Mouse (Mus musculus) lung, postnatal 4 days (tissue): Measurements from ENCODE around the gene Nkx6-2.

ENCODE experiments used
- DNase-seq, 2 experiments: peaks; one replicate each; pipeline ENCODE4 v3.0.0; 2021

Gene Nkx6-2

GRCm38 (mm10) chr7:139582595-139582994 is at the start of gene Nkx6-2:
Gene Nkx6-2 (minus strand): TSS chr7:139582797.
- DNase-seq: peak; percentile 43 to 69

GRCm38 (mm10) chr7:139625156-139625555 is 42.6 kb upstream of the Nkx6-2 start:
- DNase-seq: no peak

DNA sequence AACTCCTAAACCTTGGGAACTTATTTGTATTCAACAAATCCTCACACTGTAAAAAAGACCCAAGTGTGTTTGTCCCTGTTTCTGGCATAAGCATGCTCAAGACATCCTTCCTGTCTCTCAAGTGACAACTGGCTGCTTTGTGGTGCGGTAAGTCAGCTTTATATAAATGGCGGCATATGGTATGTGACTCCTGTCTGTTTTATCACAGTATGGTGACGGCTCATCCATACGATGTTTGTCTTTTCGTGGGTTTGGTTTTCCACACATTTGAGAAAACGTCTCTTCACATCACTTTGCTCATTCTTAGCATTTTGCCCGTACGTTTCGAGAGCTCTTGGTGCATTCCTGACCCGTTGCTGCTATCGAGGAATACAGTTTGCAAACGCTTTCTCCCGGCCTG is 40.0 kb upstream of the Nkx6-2 start:
- no peak for DNase-seq

- DNase-seq: peak in 1 of 2 experiments; percentile 63
These were observed 33.5 kb upstream of the Nkx6-2 start for GRCm38 (mm10) chr7:139615767-139616766.

- no peak for DNase-seq
These were observed 27.7 kb upstream of the Nkx6-2 start for GRCm38 (mm10) chr7:139610328-139610727.

GRCm38 (mm10) chr7:139595862-139596261 is 13.3 kb upstream of the Nkx6-2 start:
- DNase-seq: no peak

DNA sequence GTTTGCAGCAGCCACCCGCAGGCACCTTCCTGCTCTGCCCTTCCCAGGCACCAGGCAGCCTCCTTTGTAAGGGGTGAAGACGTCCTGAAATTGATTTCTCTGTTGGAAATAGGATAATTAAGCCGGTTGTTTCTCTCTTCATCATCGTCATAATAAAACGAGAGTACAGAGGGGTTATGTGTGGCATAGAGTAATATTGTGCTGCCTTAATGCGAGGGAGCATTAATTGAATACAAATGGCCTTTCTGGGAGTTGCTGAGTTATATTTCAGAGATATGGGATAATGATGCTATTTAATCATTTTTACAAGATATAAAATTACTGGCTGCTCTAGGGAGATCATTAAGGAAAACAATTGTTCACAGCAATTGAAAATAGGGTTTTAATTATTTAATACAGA is 12.7 kb upstream of the Nkx6-2 start:
- no peak for DNase-seq

DNA sequence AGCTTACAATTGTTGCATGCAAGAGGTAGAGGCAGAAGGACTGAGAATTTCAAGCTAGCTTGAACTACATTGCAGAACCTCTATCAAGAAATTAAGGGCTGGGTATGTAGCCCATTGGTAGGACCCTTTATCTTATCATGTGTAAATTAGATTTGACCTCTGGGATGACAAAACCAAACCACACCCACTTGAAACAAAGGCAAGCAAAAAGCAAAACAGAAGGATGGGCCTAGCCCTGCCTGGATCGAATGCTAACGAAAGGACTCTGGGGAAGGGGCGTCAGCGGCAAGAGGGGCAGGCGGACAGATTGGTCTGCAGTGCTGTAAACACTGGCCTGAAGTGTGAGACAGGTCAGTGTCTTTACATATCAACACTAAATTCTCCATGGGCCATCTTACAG is 8.7 kb upstream of the Nkx6-2 start:
- no peak for DNase-seq

DNA sequence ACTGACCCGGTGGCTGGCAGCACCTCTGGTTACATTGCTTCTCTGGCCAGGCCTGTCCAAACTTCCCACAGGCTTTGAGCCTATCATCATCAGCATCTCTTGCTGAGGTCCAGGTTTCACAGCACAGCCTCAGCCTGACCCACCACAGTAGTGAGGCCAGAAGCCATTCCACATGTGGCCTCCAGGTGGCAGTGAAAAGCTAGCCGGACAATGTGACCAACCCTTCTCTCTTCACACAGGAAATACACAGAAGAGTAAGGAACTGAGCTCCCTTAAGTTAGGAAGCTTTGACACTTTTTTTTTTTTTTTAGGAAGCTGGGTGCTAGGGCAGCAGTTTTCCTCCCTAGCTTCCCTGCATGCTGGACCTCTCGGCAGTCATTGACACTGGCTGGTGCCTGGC is 7.7 kb upstream of the Nkx6-2 start:
- DNase-seq: peak in 1 of 2 experiments; percentile 52

DNA sequence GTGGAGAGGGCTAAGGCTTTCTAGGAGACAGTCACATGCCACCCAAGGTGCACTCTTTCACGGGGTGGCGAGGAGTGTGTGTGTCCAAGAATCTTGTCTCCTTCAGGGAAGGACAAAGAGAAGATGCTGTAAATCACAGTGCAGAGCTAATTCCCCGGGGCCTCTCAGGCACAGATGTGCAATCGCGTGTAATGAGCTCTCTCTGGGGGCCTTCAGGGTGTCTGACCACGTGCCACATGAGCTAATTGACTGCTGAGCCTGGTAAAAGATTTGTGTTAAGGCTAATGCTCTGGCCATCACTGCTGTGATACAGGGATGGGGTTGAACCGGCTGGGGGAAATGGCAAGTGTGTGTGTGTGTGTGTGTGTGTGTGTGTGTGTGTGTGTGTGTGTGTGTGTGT is 5.3 kb upstream of the Nkx6-2 start:
- DNase-seq: no peak

GRCm38 (mm10) chr7:139585183-139585821 is 2.7 kb upstream of the Nkx6-2 start:
- DNase-seq: no peak

DNA sequence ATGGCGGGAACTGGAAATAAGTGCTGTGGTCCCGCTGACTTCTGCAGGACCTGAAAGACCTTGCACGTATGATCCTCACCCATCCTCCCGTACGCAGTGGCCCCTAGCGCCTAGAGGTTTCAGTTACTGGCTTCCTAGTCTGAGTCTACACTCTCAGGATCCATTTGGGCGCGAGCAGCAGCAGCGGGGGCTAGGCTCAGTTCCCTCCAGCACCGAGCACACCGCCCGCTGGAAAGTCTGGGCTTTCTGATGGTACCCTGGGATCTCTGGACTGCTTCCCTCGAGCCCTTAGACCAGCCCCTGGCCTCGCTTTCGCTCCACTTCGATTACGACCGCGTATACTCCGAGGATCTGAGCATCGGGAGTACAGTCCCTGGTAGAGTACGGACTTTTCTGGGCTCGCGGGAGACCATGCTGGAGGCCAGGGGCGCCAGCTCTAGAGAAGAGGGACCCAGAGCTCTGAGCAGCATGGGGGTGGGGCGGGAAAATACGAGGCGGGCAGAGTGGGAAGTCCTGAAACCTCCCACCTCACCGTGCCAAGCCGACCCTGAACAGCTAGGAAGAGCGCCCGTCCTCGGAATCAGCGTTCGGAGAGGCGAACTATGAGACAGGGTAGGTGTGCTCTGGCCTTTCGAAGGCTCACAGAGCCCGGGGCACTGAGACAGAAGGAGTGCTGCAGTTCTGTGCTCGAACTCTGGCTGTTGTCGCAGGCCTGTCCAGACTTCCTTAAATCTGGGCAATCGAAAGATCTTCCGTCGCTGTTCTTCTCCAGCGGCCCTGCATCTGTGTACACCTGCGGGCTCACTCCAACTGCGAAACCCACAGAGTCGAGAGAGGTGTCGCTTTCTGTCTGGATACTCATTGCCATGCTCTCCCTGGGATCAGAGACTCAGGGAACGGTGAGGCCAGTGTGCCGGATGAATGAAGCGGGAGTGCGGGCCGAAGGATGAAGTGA is 1.9 kb upstream of the Nkx6-2 start:
- peak in 1 of 2 experiments; percentile 19 for DNase-seq

DNA sequence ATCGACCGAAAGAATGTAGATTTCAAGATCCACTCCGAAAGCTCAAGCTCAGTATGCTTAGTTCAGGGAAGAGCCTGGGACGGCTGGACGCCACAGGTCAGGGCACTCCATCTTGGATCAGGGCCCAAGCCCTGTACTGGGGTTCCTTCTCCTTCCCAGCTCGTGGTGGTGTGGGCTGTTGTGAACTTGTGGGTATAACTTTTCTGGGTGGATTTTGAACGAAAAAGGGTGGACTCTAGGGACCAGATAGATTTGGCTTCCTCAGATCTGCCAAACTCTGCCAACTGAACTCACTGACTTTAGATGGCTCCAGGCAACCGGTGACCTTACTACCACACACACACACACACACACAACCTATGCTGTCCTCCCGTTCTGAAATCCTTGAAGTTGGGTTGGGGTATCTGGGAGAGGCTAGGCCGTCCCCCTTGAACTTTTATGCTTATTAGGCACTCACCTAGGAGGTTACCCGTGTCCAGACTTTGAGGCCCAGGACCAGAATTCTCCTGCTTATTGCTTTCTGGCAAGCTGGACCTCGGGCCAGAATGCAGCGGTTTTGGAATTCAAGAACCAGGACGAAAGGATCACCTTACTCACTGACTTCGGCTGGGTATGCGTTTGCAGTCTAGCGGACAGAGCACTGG is 619 bp upstream of the Nkx6-2 start:
- DNase-seq: no peak

DNA sequence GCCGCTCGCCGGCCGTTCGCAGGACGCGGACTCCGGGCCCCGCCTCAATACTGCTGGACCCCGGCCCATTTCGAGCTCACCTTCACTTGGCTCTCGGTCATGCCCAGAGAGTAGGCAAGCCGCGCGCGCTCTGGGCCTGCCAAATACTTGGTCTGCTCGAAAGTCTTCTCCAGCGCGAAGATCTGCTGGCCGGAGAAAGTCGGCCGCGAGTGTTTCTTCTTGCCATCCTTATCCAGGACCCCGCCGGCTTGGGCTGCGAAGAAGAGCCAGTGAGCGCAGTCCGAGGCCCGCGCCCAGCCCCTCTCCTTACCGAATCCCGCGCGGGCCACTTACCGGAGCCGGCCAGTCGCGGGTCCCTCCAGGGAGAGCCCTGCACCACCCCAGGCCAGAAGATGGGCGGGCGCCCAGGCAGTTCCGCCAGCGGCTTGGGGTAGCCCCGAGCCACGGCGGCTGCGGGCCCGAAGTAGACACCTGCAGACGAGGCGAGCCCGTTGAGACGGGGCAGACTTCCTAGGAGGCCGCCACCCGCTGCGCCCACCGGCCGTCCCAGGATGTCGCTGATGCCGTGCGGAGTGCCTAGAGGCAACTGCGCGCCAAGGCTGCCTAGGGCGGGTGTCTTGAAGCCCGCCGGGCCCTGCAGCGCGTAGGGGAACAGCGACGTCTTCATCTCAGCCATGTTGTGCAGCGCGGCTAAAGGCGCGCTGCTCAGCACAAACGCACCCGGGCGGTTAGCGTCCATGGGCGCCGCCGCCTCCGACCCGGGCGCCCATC is 611 bp downstream of the Nkx6-2 start:
- DNase-seq: peak; percentile 19 to 50

DNA sequence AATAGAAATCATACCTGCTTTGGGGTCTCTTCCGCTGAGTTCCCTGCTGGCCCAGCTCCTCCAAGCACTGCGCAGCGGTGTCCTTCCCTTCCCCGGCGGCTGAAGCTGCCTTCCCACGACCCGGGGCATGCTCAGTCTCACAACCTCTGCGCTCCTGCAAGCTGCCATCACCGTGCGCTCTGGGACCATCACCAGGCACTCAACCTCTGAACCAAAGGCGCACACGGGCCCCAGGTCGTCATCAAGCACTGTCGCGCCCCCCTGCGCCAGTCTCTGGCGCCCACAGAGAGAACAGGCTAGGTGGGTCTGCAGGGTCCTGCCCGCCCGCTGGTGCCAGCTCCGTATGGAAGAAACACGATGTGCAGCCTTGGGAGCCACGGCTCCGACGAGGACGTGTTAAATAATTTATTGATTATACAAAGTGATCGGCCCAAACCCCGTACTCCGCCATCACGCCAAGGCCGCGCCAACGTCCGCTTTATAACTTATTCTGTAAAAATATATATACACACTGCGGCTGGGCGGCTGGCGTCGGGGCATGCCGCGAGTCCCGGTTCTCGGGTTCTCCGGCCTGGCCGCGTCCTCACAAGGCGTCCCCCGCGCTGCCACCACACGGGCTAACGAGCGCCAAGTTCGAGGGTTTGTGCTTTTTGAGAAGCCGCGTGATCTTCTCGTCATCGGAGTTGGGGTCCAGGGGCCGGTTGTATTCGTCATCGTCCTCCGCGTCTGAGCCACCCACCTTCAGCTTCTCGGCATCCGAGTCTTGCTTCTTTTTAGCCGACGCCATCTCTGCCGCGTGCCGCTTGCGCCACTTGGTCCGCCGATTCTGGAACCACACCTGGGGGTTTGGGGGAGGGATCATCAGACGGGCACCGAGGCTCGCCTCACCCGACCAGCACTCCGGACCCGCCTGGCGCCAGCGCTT is 1.5 kb downstream of the Nkx6-2 start:
- DNase-seq: no peak

DNA sequence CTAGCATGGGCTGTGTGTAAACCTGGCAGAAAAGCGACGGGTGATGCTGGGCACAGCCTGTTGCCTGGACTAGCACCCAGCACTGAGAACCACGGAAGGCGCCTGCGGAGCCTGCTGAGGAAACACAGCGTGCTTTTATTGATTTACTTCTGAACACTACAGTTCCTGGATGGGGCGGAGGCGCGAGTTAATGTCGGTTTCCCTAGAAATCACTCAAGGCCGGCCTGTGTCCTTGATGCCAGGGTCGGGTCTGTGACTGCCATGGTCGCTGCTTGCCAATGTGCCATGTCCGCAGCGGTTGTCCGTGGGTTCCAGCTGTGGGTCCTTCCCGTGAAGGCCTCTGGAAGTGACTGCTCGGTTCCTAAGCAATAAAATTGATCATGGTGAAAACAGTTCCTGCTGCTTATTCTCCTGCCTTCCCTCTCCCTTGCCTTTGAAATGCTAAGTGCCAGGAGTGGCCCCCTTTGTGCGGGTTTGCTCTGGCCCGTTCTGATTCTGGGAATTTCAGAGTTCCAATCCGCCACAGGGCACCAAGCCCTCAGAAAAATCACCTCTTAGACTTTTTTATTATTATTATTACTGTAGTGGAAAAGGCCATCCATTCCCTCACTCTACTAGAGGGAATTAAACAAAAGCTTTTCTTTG is 3.2 kb downstream of the Nkx6-2 start:
- no peak for DNase-seq

DNA sequence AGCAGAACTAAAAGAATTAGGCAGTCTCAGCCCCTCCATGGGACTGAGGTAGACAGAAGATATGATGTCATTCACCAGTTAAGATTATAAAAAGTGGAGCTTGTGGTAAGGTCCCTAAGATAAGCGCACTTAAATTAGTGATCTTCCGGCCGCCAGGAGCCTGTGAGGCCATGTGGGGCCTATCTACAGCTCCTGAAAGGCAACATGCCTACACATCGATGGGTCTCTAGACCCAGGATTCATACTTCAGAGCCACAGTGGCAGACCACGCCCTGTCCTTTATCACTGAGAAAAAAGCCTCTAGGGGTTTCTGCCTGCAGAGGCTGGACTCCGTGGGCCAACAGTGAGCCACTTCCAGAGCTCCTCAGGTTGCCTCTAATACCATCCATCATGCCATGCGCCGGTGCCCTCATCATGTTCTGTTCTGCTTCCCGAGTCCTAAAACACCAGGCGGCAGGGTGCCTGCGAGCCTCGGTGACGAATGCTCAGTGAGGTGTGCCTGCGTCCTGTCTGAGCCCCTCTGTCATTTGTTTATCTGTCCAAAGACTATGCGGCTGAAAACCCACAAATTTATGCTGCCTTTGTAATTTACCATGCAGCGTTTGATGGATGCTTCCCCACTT is 6.4 kb downstream of the Nkx6-2 start:
- DNase-seq: no peak

DNA sequence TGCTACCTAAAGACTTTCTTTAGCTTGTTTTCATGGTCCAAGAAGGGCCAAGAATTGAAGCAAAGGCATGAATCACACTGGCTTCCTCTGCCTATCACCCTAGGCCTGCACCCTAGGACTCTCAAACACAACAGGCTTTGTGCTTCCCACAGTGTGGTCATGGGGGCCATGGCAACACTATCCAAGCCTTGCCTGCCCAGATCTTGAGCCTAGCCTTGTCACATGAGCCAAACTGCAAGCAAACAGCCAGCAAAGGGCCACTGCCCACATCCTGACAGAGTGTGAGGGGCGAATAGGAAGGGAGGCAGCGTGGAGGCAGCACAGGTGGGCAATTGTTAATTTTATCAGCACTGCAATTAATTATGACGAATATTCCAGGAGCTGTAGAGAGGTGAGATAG is 9.9 kb downstream of the Nkx6-2 start:
- no peak for DNase-seq

- DNase-seq: no peak
These were observed 11.8 kb downstream of the Nkx6-2 start for GRCm38 (mm10) chr7:139570788-139571187.
